Mouse (Mus musculus): ENCODE measurements at regions not wholly inside any gene's neighbourhood (a gene's known extent, or its start where the extent isn't known, plus 50 kb on each side); places are given as distances from the start of the nearest gene placed in this dataset.

DNA sequence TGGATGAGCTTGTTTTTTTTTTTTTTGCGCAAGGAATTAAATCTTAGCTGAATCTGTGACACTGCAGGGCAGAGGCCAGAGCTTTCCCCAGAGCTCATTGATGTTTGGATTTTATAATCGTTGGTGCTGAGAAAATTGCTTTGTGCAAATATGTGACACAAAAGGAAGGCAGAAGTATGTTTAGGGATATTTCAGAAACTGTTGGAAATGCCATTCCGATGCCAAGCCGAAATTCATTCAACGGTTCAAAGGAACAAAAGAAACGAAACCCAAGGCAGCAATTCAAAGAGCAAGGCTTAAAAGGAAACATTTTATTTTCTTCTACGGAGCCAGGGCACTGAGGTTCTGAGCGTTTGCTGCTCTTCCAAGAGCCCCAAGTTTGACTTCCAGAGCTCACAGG, 302.2 kb downstream of the 1500009L16Rik start:
- DNase-seq (ENCODE audit: low read depth), result no peak

DNA sequence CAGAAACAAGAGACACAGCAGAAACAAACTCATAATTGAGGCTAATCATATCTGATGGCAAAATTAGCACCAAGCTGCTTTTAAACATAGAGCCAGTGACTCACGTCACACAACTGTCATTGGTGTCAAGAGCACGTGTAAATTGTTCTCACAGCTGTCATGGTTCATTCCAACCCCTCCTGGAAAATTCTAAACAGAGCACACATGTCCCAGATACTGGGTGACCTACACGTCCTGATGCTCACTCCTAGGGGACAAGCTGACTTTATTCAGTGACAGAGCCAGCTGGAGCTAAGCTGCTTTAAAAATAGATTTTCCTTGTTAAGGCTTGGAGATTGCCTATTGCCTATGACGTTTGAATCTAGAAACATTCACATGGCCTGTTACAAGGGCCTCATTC, 304.1 kb downstream of the 1500009L16Rik start:
- no peak for DNase-seq (ENCODE audit: low read depth)

DNA sequence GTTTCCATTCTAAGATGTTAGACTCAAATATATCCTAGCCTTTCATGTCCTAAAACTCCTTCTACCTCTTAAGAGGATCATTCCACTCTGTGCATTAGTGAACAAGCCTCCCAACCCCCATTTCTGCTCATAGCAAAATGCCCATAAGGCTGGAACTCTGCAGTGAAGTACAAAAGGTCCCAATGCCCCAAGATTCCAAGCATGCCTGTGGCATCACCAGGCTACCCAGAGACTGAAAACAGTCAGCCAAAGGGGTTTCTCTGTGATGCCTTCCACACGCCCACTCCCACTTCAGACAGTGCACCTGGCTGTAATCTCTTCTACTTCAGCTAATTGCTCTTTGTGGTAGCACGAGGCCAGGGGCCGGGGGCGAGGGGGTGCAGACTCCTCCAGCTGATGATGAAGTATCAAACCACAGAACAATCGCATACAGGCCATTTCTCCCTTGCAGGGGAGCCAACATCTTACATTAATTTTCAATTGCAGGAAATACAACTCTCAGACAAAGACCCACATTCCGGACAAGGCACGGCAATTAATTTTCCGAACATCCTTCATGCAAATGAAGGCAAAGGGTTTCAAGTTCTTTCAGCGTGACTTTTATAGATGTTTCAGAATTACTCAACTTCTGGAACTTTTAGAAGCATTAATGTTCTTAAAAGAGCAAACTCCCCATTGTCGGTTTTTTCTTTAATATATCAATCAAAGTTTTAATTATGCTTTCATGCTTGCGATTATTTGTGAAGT, 313.6 kb downstream of the 1500009L16Rik start:
- DNase-seq (ENCODE audit: low read depth), result no peak

DNA sequence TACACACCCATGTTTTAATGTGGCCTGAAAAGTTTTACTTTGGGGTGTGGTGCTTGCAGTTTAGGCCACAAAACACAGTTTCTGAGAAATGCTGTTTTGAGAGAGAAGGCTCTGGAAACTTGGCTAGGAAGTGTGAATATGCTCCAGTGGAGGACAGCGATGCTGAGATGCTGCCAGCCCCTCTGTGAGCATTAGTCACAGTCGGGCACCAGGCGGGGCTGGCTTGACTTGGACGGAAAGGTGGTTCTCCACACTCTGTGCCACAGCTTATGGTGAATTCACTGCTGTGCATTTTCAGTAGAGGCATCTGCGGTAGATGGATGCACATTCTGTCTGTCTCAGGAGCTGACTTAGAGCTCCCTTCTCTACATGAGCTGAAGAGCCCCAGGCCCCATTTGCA, 326.0 kb downstream of the 1500009L16Rik start:
- DNase-seq (ENCODE audit: low read depth), result peak; percentile 79

DNA sequence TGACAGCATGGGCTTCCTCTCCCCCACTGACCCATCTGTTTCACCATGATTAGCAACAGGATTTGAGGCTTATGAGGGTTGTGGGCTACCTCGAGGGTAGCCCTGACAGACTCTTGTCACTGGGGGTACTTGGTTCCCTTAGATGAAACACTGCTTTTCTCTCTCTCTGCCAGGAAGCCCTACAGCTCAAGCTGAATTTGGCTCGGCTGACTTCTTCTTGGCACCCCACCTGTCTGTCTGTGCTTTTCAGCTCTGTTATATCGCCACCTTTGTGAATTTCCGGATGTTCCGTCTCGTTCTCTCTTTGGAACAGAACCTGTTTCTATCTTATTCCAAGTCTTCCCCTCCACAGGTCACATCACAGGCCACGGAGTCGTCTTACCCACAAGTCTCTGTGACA, 330.0 kb downstream of the 1500009L16Rik start:
- DNase-seq (ENCODE audit: low read depth), result no peak

DNA sequence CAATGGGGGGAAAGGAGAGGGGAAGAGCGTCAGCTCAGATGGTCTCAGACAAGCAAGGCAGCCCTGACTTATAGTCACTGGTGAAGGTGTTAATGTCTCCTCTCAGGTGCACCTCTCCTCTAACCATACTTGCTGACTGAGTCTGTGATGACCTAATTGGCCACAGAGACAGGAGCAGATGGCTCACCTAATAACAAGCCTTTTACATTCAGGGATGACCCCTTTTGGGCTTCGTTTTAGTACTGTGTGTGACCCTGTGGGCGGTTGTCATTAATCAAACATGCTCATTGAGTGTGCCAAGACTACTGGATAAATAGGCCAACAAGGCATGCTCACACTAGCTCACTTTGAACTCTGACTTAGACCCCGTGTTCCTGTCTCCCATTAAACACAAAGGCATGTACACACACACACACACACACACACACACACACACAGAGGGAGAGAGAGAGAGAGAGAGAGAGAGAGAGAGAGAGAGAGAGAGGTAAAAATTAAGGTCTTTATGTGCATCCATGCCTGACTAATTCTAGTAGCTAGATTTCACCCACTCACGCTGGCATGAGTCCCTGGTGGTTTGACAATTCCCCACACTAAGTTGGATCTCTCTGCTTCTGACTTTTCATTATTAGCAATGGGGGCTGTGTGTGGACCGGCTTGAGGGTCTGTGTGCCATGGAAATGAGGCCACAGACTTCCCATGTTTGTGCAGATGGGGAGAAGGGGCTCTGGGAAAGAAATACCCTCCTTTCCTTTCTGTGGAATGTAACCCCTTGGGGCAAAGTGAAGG, 332.1 kb downstream of the 1500009L16Rik start:
- DNase-seq (ENCODE audit: low read depth), result no peak

DNA sequence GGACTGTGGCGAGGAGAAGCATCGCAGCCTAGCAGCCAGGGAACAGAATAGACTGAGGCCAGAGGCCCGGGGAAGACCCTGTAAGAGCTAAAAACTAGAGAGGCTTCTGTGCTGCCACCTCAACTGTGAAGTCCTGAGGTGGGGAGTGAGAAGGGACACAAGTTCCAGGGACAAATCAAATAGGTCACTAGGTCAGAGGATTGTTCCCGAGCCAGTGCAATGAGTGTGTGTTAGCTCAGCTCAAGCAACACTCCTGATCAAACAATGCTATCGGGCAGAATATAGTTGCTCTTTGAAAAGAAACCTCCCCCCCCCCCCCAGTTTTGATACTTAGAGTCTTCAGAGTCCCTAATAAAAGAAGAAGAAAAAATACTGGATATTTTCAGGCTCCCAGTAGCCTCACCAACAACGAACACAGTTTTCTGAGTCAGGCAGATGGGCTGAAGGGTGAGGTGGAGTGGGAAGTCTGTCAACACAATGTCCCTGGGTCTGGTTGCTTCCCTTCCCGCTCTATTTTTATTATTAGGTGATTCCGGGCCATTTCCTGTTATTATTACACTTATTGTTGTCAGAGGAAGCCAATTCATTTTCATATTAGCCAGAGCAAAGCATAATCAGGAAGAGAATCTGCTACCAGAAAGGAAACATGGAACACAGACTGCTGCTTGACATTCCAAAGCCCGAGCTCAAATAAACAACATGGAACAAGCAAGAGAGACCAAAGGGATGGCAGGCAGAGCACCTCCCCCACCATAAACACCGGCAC, 332.9 kb downstream of the 1500009L16Rik start:
- no peak for DNase-seq (ENCODE audit: low read depth)

DNA sequence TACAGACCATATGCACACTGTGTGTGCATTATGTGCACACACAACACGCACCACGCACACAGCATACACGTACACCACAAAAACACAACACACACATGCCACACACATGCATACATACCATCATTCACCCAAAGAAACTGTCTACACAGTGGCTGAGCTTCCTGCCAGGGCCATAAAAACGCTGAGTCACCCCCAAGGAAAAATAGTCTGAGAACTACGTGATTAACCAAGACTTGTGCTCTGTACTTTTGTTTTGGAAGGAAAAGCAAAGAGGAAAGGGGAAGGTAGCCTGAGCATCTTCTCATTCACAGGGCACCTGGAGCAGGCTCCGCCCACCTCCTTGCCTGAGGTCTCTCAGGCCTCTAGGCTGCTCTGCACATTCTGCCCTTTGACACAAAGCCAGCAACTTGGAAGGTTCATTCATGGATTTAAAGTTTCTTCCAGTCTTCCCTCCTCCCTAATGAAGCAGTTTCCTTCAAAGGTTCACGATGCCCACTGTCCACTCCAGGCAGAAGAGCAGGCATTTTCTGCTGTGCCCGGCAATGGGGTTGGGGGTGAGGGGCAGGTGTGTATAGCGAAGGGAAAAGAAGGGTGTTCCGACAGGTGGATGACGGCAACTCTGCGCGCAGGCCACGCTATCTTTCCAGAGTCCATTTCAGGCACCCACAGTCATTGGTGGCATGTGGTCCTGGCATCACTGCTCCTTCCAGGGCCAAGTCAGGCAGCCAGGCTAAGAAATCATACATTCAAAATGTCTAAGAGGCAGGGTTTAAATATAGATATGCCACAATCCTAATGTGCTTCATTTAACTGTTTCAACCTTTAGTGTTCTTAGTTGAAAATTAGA, 333.9 kb downstream of the 1500009L16Rik start:
- peak; percentile 67 for DNase-seq (ENCODE audit: low read depth)

DNA sequence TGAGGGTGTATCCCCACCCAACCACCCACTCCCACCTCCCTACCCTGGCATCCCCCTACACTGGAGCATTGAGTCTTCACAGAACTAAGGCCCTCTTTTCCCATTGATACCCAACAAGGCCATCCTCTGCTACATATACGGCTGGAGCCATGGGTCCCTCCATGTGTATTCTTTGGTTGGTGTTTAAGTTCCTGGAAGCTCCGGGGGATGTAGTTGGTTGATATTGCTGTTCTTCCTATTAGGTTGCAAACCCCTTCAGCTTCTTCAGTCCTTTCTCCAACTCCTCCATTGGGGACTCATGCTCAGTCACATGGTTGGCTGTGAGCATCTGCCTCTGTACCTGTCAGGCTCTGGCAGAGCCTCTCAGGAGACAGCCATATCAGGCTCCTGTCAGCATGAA, 335.6 kb downstream of the 1500009L16Rik start:
- no peak for DNase-seq (ENCODE audit: low read depth)

DNA sequence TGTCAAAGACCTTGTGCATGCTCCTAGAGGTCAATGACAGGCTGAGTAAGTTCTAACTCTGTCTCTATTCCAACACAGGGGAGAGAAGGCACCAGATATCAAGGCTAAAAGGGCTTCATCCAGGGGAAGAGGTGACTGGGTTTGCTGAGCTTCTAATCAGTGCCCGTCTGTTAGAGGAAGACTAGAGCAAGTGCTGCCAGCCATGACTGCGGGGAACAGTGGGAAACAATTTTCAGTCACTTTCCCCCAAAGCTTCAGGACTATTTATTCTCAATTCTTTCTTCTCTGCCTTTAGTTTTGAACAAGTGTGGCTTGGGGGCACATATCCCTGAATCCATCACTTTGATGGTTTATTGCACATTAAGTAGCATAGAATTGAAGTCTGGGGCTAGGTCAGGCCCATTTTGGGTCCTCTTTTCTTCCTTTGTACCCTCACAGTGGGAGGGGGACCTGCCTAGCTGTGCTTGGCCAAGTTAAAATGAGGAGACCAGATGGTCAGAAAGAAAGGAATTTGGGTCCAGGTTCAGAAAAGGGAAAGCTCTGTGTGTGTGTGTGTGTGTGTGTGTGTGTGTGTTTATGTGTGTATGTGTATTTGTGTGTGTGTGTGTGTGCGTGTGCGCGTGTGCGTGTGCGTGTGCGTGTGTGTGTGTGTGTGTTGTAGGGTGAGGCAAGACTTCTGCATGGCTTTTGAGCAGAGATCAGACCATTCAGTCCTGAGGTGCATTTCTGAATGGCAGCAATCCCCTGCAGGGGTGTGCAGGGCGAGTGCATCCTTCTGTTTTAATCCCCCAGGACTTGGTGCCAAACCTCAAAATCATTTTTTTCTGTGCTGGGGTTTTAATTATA, 337.2 kb downstream of the 1500009L16Rik start:
- DNase-seq (ENCODE audit: low read depth), result no peak

DNA sequence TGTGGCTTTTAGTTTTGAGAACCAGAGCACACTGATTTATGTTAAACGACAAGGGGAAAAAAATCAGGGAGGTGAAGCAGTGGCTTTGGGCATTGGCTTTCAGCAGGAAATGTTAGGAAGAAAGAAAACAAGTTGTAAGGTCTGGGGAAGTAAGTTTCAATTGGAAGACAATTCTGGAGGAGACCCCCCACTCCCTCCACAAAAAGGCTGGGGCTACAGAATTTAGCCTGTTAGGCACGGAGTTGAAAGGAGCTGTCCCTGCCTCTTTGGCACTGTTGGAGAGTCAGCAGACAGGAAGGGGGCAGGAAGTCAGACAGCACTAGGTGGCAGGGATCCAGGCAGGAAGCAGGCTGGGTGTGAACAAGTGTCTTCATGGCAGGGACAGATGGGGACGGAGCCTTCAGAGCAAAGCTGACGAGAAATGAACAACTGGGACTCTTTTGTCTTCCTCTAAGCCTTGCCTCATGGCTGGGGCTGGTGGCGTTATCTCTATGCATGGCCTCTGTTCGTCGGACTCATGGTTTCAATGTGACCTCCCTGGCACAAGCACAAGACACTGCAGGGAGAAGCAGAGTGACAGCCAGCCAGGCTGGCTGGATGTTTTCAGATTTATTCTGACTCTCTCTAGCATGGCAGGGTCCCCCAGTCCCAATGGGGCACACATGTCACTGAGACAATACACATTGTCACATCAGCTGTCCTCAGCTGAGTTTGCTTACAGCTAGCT, 338.0 kb downstream of the 1500009L16Rik start:
- no peak for DNase-seq (ENCODE audit: low read depth)

DNA sequence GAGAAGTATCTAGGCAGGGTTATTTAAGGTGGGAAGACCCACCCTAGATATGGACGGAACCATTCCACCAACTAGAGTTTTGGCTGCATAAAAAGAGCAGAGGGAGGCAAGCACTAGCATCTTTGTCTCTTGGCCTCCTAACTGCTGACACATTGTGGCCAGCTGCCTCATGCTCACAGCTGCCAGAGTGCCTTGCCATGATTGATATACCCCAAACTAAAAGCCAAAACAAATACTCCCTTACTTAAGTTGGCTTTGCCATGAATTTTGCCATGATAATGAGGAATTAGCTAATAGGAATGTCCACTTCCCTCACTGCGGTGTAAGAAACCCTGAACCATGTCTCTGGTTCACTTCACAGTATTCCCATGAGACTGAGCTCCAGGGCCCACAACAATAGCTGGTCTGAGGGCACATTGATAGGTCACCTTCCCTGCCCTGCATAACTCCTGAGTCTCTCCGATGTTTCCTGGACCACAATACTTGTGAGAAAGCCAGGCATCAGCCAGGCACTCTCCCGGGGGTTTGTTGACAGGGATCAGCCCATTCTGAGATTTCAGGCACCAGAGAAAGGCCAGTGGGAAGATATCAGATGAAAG, 344.5 kb downstream of the 1500009L16Rik start:
- DNase-seq (ENCODE audit: low read depth), result peak; percentile 95

DNA sequence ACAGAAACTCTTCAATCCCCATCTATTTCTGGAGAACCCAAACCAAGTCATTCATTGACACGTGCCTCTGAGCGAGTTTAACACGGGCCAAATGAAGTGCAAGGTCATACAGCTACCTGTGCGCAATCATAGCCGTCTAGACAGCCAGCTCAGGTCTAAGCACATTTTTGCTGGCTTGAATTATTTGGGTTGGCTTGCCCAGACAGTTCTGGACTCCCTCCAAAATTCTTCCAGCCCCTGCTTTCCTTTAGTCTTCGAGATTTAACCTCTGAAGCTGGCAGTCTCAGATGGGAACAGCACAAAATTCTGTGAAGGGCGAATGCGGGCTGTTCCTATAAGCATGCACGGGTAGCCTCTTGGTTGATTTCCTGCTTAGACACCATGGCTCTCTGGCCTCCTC, 347.1 kb downstream of the 1500009L16Rik start:
- DNase-seq (ENCODE audit: low read depth), result peak; percentile 72

DNA sequence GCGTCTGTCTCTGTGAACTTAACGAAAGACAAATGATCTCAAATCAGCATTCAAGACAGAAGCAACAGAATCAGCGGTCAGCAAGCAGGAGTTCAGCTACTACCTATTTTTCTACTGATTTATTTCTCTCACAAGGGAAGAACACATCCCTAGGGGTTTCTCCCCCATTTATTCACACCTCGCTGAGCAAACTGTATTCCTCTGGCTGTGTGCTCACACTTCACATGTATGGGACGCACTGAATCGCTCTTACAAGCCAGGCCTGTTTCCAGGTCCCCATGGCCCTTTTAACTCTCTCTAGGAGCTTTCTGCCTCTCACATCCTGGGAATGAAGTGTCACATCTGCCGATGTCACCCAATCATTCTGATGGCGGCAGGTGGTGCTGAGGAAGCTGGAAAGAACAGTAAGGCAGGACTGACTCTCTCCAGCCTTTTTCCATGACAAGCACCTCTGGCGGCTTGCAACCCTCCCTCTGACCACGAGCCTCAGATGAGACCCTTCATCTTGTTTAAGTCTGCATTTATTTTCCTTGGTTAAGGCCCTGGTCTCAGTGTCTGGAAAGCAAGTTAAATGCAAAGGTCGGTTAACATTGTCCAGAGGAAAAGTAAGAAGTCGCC, 350.3 kb downstream of the 1500009L16Rik start:
- DNase-seq (ENCODE audit: low read depth), result no peak

DNA sequence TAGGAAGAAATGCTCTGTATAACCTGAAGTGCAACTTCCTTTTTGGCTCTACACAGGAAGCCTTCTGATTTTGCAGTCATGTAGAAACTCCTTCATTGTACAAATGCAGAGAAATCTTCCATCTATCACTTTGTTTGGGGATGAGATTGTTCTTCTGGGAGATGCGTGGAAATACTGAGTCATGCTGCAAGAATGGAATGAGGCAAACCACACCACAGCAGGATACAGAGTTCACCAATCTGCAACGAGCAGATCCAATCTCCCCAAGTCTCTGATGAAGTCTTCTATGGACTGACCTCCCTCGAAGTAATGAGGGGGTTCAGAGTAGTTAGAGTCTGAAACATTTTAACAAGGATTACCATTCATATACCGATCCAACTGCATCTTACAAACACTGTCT, 352.9 kb downstream of the 1500009L16Rik start:
- no peak for DNase-seq (ENCODE audit: low read depth)

DNA sequence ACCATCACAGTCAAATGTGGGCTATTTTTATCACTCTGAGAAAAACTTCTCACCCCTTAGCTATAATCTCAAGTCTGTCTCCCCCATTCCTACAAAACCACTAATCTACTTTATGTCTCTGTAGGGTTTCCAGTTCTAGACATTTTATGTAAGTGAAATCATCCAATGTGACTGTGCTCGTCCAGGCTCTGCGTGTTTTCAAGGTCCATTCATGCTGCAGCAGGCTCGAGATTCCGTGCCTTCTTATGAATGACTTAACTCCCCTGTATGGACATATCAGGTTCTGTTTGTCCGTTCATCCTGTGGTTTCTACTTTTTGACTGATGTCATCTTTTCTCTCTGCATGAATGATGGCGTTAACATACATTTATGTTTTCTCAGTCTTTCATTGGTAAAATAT, 357.6 kb downstream of the 1500009L16Rik start:
- no peak for DNase-seq (ENCODE audit: low read depth)

DNA sequence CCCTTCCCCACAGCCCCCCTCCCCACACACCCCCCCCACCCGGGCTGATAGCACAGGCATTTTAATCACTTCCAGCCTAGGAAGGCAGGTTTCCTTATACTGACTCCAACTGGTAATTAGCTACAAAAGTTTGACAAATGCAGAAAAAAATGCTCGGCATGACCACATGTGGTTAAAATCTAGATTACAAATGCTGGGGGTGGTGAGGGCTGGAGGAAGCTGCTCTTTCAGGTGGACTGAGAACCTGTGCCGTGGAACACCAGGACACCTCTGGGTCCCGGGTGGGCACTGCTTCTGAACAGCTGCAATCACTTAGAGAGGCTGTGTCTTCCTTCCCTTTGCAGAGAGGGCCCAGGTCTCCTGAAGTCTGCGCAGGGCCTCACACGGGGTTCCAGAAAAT, 358.7 kb downstream of the Nuak1 start:
- no peak for DNase-seq (ENCODE audit: low read depth)

DNA sequence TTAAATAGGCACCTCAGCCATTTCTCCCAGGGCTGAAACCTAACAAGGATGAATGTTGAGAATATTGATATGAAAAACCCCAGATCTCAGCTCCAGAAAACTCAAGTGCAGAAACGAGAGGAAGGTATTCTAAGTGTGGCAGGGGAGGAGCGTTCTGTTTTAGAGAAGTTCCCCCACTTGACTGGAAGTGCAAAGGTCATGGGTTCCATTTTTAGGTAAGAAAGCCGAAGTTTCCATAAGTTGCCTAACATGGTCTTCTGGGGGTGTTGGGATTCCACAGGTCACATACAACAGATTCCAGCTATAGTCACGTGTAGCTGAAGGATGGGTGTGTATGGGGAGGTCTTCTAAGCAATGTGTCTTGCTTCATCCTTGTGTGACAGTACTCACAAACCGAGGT, 352.9 kb downstream of the Nuak1 start:
- DNase-seq (ENCODE audit: low read depth), result no peak

DNA sequence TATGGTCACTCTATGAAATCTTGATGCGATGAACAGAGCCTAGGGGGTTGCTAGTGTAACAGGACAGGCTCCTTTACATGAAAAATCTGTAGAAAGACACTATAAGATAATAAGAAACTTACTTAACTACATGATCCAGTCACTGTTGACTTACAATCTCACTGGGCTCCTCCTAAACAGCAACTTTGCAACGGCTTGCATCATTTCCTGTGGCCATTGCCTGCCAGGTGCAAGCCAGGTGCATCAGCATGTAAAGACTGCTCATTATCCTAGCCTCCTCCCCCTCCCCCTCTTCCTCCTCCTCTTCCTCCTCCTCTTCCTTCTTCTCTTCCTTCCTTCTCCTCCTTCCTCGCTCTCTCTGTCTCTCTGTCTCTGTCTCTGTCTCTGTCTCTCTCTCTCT, 352.5 kb downstream of the Nuak1 start:
- DNase-seq (ENCODE audit: low read depth), result no peak
